Mouse (Mus musculus) leukemia stem cell, adult 10-12 weeks (primary cell): ENCODE measurements around the gene Adgrf1. TPM values are rescaled to one million over a fixed set of nuclear protein-coding genes. Genes with fewer than 3 reads are reported as not detected.

Experiments used
- polyA plus RNA-seq: library from polyadenylated mRNA; stranded (reverse); fragments of >175 nt; gene quantifications from 2 replicates; pipeline ENCODE4 v1.2.3, GENCODE M21; 2012; ENCODE audit warnings: low replicate concordance

Adgrf1 gene
- not detected in 2 replicates for polyA plus RNA-seq

DNA sequence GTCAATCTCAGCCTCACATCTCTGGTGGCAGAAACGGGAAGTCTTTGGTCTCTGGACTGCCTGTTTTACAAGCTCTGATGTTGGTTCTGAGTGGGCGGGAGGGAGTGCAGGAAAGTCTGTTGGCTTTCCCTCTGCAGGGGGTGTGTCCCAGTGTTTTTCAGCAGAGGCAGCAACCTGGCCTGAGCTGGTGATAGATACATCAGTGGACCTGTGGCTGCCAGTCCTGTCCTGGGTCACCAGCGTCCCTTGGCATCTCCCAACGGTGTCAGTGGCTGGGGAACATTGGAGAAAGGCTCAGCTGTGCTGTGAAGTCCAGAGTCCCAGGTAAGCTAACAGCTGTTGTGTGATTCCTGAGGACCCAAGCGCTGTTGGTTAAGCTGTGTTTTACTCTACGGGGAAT, at the start of gene Adgrf1:
Gene Adgrf1, plus strand, starts transcription at position 169 of the 400 bp plus-strand sequence.

GRCm38 (mm10) chr17:43359826-43360619, 89.9 kb downstream of the Adgrf1 start, which contains the start of gene Adgrf5:
Adgrf5 (plus strand) TSS chr17:43360451.

Other genes starting within 250 kb of the Adgrf1 start
- 0.68 and 0.75 TPM in 2 replicates for gene Adgrf5, start 90.1 kb downstream of the Adgrf1 start, polyA plus RNA-seq
- gene Mep1a, start 232.5 kb downstream of the Adgrf1 start, polyA plus RNA-seq: not detected in 2 replicates